Mouse (Mus musculus): ENCODE measurements around the gene Iffo1. TPM values are rescaled to one million over a fixed set of nuclear protein-coding genes. Genes with fewer than 3 reads are reported as not detected.

The Iffo1 gene
- total RNA-seq (2023): 10 to 100 TPM; 29.2 to 34.4 TPM

GRCm38 (mm10) chr6:125145001-125145400 is at the start of gene Iffo1:
TSS of gene Iffo1 (plus strand) at chr6:125145241.

DNA sequence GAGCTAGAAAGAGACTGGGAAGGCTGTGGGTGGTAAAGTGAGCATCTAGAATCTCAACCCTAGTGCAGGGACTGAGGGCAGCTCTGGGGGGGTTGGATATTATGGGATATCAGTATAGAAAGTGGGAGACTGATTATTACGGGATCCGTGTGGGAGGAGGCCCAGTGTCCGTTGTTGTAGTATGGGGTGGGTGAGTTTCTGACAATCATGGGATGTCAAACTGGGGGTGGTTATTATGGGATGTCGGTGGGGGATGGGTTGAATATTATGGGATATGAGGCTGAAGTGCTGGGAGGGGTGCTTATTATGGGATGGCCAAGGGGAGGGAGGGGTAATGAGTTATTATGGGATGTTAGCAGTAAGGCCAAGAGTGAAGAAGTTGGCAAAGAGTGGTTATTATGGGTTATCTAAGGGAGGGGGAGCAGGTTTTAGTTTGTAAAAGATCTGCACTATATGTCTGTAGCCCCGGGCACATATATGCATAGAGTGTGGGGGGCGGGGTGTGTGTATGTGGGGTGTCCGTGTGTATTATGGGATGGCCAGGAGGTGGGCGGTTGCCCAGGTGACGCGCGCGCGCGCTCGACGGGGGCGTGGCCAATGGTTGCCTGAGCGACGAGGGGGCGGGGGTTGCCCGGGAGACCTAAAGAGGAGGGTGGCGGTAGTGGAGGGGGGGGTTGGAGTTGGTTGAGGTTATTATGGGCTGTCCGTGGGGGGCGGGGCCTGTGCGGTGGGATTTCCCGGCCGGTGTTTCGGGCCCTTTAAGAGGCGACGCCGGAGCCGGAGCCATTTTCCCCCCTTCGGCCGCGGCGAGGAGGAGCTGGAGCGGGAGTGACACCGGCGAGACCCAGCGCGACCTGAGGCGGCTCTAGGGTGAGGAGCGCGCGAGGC is 49.4 kb upstream of the Iffo1 start, which contains the start of gene Chd4:
Chd4 (plus strand) TSS at position 591 of the 888 bp plus-strand sequence.

DNA sequence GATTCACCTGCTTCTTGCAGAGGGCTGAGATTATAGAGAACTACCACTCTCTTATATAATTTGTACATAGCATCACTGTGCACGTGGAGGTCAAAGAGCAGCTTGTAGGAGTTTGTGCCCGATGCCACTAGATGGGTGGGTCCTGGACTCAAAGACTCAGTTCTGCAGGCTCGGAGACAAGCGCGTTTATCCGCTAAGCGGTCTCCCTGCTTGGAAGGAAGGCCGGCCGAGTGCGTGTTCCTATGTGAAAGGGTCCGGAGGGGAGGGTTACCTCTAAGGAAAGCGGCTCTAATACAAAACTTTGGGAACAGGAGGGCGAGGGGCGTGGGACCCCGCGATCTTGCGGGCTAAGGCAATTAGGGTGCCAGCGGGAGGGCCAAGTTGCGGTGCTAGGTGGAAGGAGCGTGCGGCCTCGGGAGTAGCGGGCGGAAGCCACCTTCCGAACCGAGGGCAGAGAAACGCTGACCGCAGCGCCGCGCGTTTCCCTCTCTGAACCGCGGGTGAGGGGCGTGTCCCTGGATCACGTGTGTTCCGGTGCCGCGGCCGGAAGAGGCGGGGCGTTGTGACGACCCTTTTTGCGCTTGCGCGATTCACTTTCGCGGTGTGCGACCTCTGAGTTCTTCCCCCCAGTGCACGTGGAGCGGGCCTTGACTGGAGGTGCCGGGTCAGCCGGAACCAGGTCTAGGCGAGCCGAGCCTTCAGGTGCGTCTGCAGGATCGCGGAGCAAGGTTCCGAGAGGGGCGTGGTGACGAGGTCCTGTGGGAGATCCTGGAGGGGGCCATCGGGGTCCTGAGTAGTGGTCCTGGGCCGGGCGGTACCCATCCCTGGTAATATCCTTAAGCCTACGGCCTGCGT is 13.5 kb upstream of the Iffo1 start, which contains the start of gene Nop2:
Nop2 (plus strand) TSS at position 608 of the 855 bp plus-strand sequence.

GRCm38 (mm10) chr6:125166051-125166751 is 21.2 kb downstream of the Iffo1 start, which contains the start of gene Gapdh:
TSS of gene Gapdh (minus strand) at chr6:125166467.

GRCm38 (mm10) chr6:125191332-125192015 is 46.4 kb downstream of the Iffo1 start, which contains the start of the genes Ncapd2 and Mrpl51:
TSS of gene Ncapd2 (minus strand) at chr6:125191701.
TSS of gene Mrpl51 (plus strand) at chr6:125191801.

Other genes with a start within 250 kb of the Iffo1 start
- gene Lag3, start 233.5 kb upstream of the Iffo1 start, total RNA-seq (2023): under 1 TPM; 0.37 to 0.73 TPM
- 100 to 1,000 TPM; 106 to 150 TPM for gene Ptms, start 225.1 kb upstream of the Iffo1 start, total RNA-seq (2023)
- gene Mlf2, start 213.9 kb upstream of the Iffo1 start, total RNA-seq (2023): 10 to 100 TPM; 92.0 to 97.0 TPM
- 10 to 100 TPM; 17.3 to 22.6 TPM for gene Cops7a, start 179.7 kb upstream of the Iffo1 start, total RNA-seq (2023)
- gene Pianp, start 148.5 kb upstream of the Iffo1 start, total RNA-seq (2023): not detected
- gene Zfp384, start 136.1 kb upstream of the Iffo1 start, total RNA-seq (2023): 10 to 100 TPM; 68.6 to 81.0 TPM
- 10 to 100 TPM; 65.4 to 82.9 TPM for gene Ing4, start 105.5 kb upstream of the Iffo1 start, total RNA-seq (2023)
- 10 to 100 TPM; 11.4 to 12.0 TPM for gene Acrbp, start 95.6 kb upstream of the Iffo1 start, total RNA-seq (2023)
- gene Lpar5, start 77.3 kb upstream of the Iffo1 start, total RNA-seq (2023): 10 to 100 TPM in 1 of 2 experiments, 1 to 10 TPM in 1; 8.4 to 12.3 TPM
- 100 to 1,000 TPM; 178 to 182 TPM for gene Chd4, start 49.3 kb upstream of the Iffo1 start, total RNA-seq (2023)
- 10 to 100 TPM; 18.6 to 20.5 TPM for gene Nop2, start 13.3 kb upstream of the Iffo1 start, total RNA-seq (2023)
- gene Gapdh, start 21.2 kb downstream of the Iffo1 start, total RNA-seq (2023): 1,000 to 10,000 TPM; 1,481 to 1,483 TPM
- gene Ncapd2, start 46.5 kb downstream of the Iffo1 start, total RNA-seq (2023): 100 to 1,000 TPM; 185 to 195 TPM
- 10 to 100 TPM; 44.1 to 48.3 TPM for gene Mrpl51, start 46.6 kb downstream of the Iffo1 start, total RNA-seq (2023)
- 10 to 100 TPM; 20.8 to 21.0 TPM for gene Vamp1, start 70.3 kb downstream of the Iffo1 start, total RNA-seq (2023)
- 10 to 100 TPM; 11.0 to 12.0 TPM for gene Tapbpl, start 86.6 kb downstream of the Iffo1 start, total RNA-seq (2023)
- 1 to 10 TPM in 1 of 2 experiments, under 1 TPM in 1; 0.73 to 2.0 TPM for gene Cd27, start 91.8 kb downstream of the Iffo1 start, total RNA-seq (2023)
- gene Tuba3a, start 140.8 kb downstream of the Iffo1 start, total RNA-seq (2023): not detected
- gene Ltbr, start 168.6 kb downstream of the Iffo1 start, total RNA-seq (2023): 10 to 100 TPM; 47.4 to 56.8 TPM
- 10 to 100 TPM; 13.9 to 14.0 TPM for gene Scnn1a, start 175.4 kb downstream of the Iffo1 start, total RNA-seq (2023)
- gene Tnfrsf1a, start 204.1 kb downstream of the Iffo1 start, total RNA-seq (2023): 100 to 1,000 TPM; 295 to 318 TPM
- not detected for gene Plekhg6, start 235.6 kb downstream of the Iffo1 start, total RNA-seq (2023)

Data from neutrophil, adult 59 days (primary cell).